Mouse (Mus musculus): Measurements from ENCODE around the gene Mtmr11. TPM values are rescaled to one million over a fixed set of nuclear protein-coding genes. Genes with fewer than 3 reads are reported as not detected.

Gene Mtmr11
- polyA plus RNA-seq, 1 experiment from 2014 or later: 20.8 TPM

Small RNAs within 50 kb of the gene (microRNA-seq; reads per million reads assigned to microRNA genes)
- gene Gm44492: not detected

Other genes with a start within 250 kb of the Mtmr11 start
- 265 and 297 TPM in 2 replicates for gene Anp32e, start 232.8 kb upstream of the Mtmr11 start, polyA plus RNA-seq (2016; fragmentation: Nextera tagmentation; extraction: Ambion mirVana)
- gene Plekho1, start 166.0 kb upstream of the Mtmr11 start, polyA plus RNA-seq (2016; fragmentation: Nextera tagmentation; extraction: Ambion mirVana): 77.4 and 79.3 TPM in 2 replicates
- gene Vps45, start 103.5 kb upstream of the Mtmr11 start, polyA plus RNA-seq (2016; fragmentation: Nextera tagmentation; extraction: Ambion mirVana): 45.4 and 48.3 TPM in 2 replicates
- gene Otud7b, start 57.5 kb upstream of the Mtmr11 start, polyA plus RNA-seq (2016; fragmentation: Nextera tagmentation; extraction: Ambion mirVana): 17.3 and 18.2 TPM in 2 replicates
- 164 and 170 TPM in 2 replicates for gene Sf3b4, start 10.3 kb downstream of the Mtmr11 start, polyA plus RNA-seq (2016; fragmentation: Nextera tagmentation; extraction: Ambion mirVana)
- gene Sv2a, start 19.1 kb downstream of the Mtmr11 start, polyA plus RNA-seq (2016; fragmentation: Nextera tagmentation; extraction: Ambion mirVana): 44.5 and 44.9 TPM in 2 replicates
- 54.4 and 59.8 TPM in 2 replicates for gene Bola1, start 57.7 kb downstream of the Mtmr11 start, polyA plus RNA-seq (2016; fragmentation: Nextera tagmentation; extraction: Ambion mirVana)
- not detected in 2 replicates for gene Hist2h2ab, start 57.9 kb downstream of the Mtmr11 start, polyA plus RNA-seq (2016; fragmentation: Nextera tagmentation; extraction: Ambion mirVana)
- 4.4 and 7.0 TPM in 2 replicates for gene Hist2h2ac, start 58.9 kb downstream of the Mtmr11 start, polyA plus RNA-seq (2016; fragmentation: Nextera tagmentation; extraction: Ambion mirVana)
- gene Hist2h2be, start 59.1 kb downstream of the Mtmr11 start, polyA plus RNA-seq (2016; fragmentation: Nextera tagmentation; extraction: Ambion mirVana): 5.8 and 7.0 TPM in 2 replicates
- gene Hist2h3c2, start 77.1 kb downstream of the Mtmr11 start, polyA plus RNA-seq (2016; fragmentation: Nextera tagmentation; extraction: Ambion mirVana): 4.9 and 6.7 TPM in 2 replicates
- 49.8 and 72.3 TPM in 2 replicates for gene Hist2h2aa2, start 78.3 kb downstream of the Mtmr11 start, polyA plus RNA-seq (2016; fragmentation: Nextera tagmentation; extraction: Ambion mirVana)
- gene Hist2h2aa1, start 83.5 kb downstream of the Mtmr11 start, polyA plus RNA-seq (2016; fragmentation: Nextera tagmentation; extraction: Ambion mirVana): 16.0 and 22.0 TPM in 2 replicates
- gene Hist2h3c1, start 84.7 kb downstream of the Mtmr11 start, polyA plus RNA-seq (2016; fragmentation: Nextera tagmentation; extraction: Ambion mirVana): 0.71 and 0.91 TPM in 2 replicates
- gene Hist2h4, start 101.3 kb downstream of the Mtmr11 start, polyA plus RNA-seq (2016; fragmentation: Nextera tagmentation; extraction: Ambion mirVana): 5.0 and 10.9 TPM in 2 replicates
- 39.7 and 58.2 TPM in 2 replicates for gene Hist2h3b, start 106.7 kb downstream of the Mtmr11 start, polyA plus RNA-seq (2016; fragmentation: Nextera tagmentation; extraction: Ambion mirVana)
- gene Hist2h2bb, start 107.7 kb downstream of the Mtmr11 start, polyA plus RNA-seq (2016; fragmentation: Nextera tagmentation; extraction: Ambion mirVana): 8.6 and 14.4 TPM in 2 replicates
- gene Fcgr1, start 132.0 kb downstream of the Mtmr11 start, polyA plus RNA-seq (2016; fragmentation: Nextera tagmentation; extraction: Ambion mirVana): 2.0 TPM in 2 replicates